Mouse (Mus musculus) hindbrain, postnatal 0 days (tissue): ENCODE measurements at regions not wholly inside any gene's neighbourhood (a gene's known extent, or its start where the extent isn't known, plus 50 kb on each side); places are given as distances from the start of the nearest gene placed in this dataset.

ENCODE experiments used
- ATAC-seq: fragments of 200-750 bp; cut with Nextera tagmentation; 2 replicates; pipeline ENCODE4 v1.8.0; 2017; ENCODE audit warnings: mild to moderate bottlenecking, moderate TSS enrichment, moderate library complexity
- DNase-seq: peaks from one replicate; pipeline ENCODE4 v3.0.0-alpha.2; 2015; ENCODE audit warnings: low spot score
- H3K27ac ChIP-seq: fragments of 300-500 bp; sonication (generic); 2 replicates; pipeline ENCODE4 v1.5.1; 2014; ENCODE audit warnings: mild to moderate bottlenecking
- H3K27me3 ChIP-seq: fragments of 300-500 bp; sonication (generic); 2 replicates; pipeline ENCODE4 v1.6.1; 2014; ENCODE audit warnings: low read length, mixed read lengths; ENCODE audit not compliant: insufficient read depth
- H3K36me3 ChIP-seq: fragments of 300-500 bp; sonication (generic); 2 replicates; pipeline ENCODE4 v1.6.1; 2014; ENCODE audit warnings: low read length, mixed read lengths; ENCODE audit not compliant: insufficient read depth
- H3K4me1 ChIP-seq: fragments of 300-500 bp; sonication (generic); 2 replicates; pipeline ENCODE4 v1.6.1; 2014; ENCODE audit warnings: antibody characterized with exemption, low read length, mixed read lengths; ENCODE audit not compliant: insufficient read depth
- H3K4me2 ChIP-seq: fragments of 300-500 bp; sonication (generic); 2 replicates; pipeline ENCODE4 v1.6.1; 2014; ENCODE audit warnings: low read depth, mild to moderate bottlenecking, low read length, moderate library complexity, mixed read lengths
- H3K4me3 ChIP-seq: fragments of 300-500 bp; sonication (generic); 2 replicates; pipeline ENCODE4 v1.5.1; 2014; ENCODE audit warnings: low read length
- H3K9ac ChIP-seq: fragments of 300-500 bp; sonication (generic); replicated peaks from 2 replicates; pipeline ENCODE4 v1.6.1; 2014; ENCODE audit warnings: mild to moderate bottlenecking, low read length, moderate library complexity, mixed read lengths
- H3K9me3 ChIP-seq: fragments of 300-500 bp; sonication (generic); 2 replicates; pipeline ENCODE4 v1.6.1; 2016; ENCODE audit warnings: low read length, mixed read lengths
- CTCF ChIP-seq: IDR thresholded peaks from 2 replicates; pipeline ENCODE4 v1.5.1; 2016; ENCODE audit warnings: antibody characterized with exemption, control low read depth, low read depth
- WGBS: fragments of 180-500 bp; shearing (Covaris S2); extraction: QIAGEN DNeasy Blood & Tissue Kit; methylation state at CpG from one replicate; pipeline ENCODE4 v1.1.7; 2014; 5-methylcytosine and 5-hydroxymethylcytosine counted together

GRCm38 (mm10) chrX:14505102-14505501 is 294.2 kb downstream of the H2al1n start:
- H3K27me3 ChIP-seq = no peaks in the 10 kb centered on the region
- no peaks in the 10 kb centered on the region for H3K4me1 ChIP-seq
- no peak overlapping the region for H3K4me3 ChIP-seq
- WGBS = 61% methylated on average over 5 of the region's 5 CpGs
- H3K4me2 ChIP-seq = no peak overlapping the region
- H3K9ac ChIP-seq = no peak overlapping the region
- DNase-seq (peak; percentile 39), ATAC-seq (0 out of 2 replicates have a peak, but pooled peaks have one; percentile 49)
- H3K27ac ChIP-seq = peak overlapping the region; percentile 43; the same call in 1 of the 2 replicates
- no peaks in the 10 kb centered on the region for H3K36me3 ChIP-seq
- TF ChIP-seq CTCF = no peak
- H3K9me3 ChIP-seq = no peaks in the 10 kb centered on the region
